ENCODE assay signal across 8 mouse cellular contexts in genomic region chr5:136929073-136929472, GRCm38 (mm10). TPM values are rescaled to one million over a fixed set of nuclear protein-coding genes. Genes with fewer than 3 reads are reported as not detected.
DNase-seq lines count a peak whose midpoint lies in the region; ATAC-seq lines count a peak whose summit lies in the region.

No protein-coding gene starts in this region.

- H3K4me3 ChIP-seq in forebrain, embryonic 10.5 days = no peak overlapping the region
- no peak overlapping the region for H3K4me3 ChIP-seq in heart, embryonic 15.5 days
- H3K4me3 ChIP-seq in liver, embryonic 12.5 days = no peak overlapping the region
- H3K4me3 ChIP-seq in neural tube, embryonic 11.5 days (ENCODE audit: low read depth, low read length) = no peak overlapping the region
- no peak overlapping the region for H3K4me3 ChIP-seq in stomach, embryonic 15.5 days (replicated peaks)

- peaks cover 6% of the 10 kb centered on the region for H3K4me1 ChIP-seq in forebrain, embryonic 10.5 days
- H3K4me1 ChIP-seq in heart, embryonic 15.5 days (replicated peaks) = peaks cover 3% of the 10 kb centered on the region; the same call in 1 of the 2 replicates
- 0 out of 2 replicates have a peak, but pooled peaks cover 3% of the 10 kb centered on the region for H3K4me1 ChIP-seq in liver, embryonic 12.5 days
- no peaks in the 10 kb centered on the region for H3K4me1 ChIP-seq in neural tube, embryonic 11.5 days (ENCODE audit: control insufficient read depth, insufficient read depth, low read length)
- no peaks in the 10 kb centered on the region for H3K4me1 ChIP-seq in stomach, embryonic 15.5 days

- H3K9ac ChIP-seq in heart, embryonic 15.5 days = no peak overlapping the region
- H3K9ac ChIP-seq in liver, embryonic 12.5 days = no peak overlapping the region
- H3K9ac ChIP-seq in neural tube, embryonic 11.5 days (ENCODE audit: low read length) = peak overlapping the region; percentile 26; the same call in 1 of the 2 replicates
- no peak overlapping the region for H3K9ac ChIP-seq in stomach, embryonic 15.5 days

- H3K27me3 ChIP-seq in forebrain, embryonic 10.5 days (ENCODE audit: poor library complexity, severe bottlenecking) = no peaks in the 10 kb centered on the region
- no peaks in the 10 kb centered on the region for H3K27me3 ChIP-seq in heart, embryonic 15.5 days
- H3K27me3 ChIP-seq in liver, embryonic 12.5 days (replicated peaks) = no peaks in the 10 kb centered on the region
- no peaks in the 10 kb centered on the region for H3K27me3 ChIP-seq in neural tube, embryonic 11.5 days (ENCODE audit: control insufficient read depth, insufficient read depth, low read length)
- H3K27me3 ChIP-seq in stomach, embryonic 15.5 days (replicated peaks) = no peaks in the 10 kb centered on the region

- 18% methylated on average over 4 of the region's 4 CpGs for WGBS in forebrain, embryonic 10.5 days
- 15% methylated on average over 4 of the region's 4 CpGs for WGBS in heart, embryonic 15.5 days
- WGBS in liver, embryonic 12.5 days (ENCODE audit: insufficient replicate concordance) = 18% methylated on average over 4 of the region's 4 CpGs
- WGBS in neural tube, embryonic 11.5 days = 23% methylated on average over 4 of the region's 4 CpGs
- WGBS in stomach, embryonic 15.5 days = 14% methylated on average over 4 of the region's 4 CpGs

- H3K9me3 ChIP-seq in forebrain, embryonic 10.5 days = no peaks in the 10 kb centered on the region
- H3K9me3 ChIP-seq in heart, embryonic 15.5 days (replicated peaks) = no peaks in the 10 kb centered on the region
- H3K9me3 ChIP-seq in liver, embryonic 12.5 days (replicated peaks) = no peaks in the 10 kb centered on the region
- no peaks in the 10 kb centered on the region for H3K9me3 ChIP-seq in neural tube, embryonic 11.5 days (ENCODE audit: control insufficient read depth, low read length)
- H3K9me3 ChIP-seq in stomach, embryonic 15.5 days = no peaks in the 10 kb centered on the region

- H3K36me3 ChIP-seq in forebrain, embryonic 10.5 days (replicated peaks) = peaks cover 13% of the 10 kb centered on the region; the same call in 1 of the 2 replicates
- peaks cover 4% of the 10 kb centered on the region; the same call in 1 of the 2 replicates for H3K36me3 ChIP-seq in heart, embryonic 15.5 days
- peaks cover 6% of the 10 kb centered on the region for H3K36me3 ChIP-seq in liver, embryonic 12.5 days
- no peaks in the 10 kb centered on the region for H3K36me3 ChIP-seq in neural tube, embryonic 11.5 days (ENCODE audit: control insufficient read depth, insufficient read depth, low read length)
- no peaks in the 10 kb centered on the region for H3K36me3 ChIP-seq in stomach, embryonic 15.5 days

- no peak overlapping the region for H3K4me2 ChIP-seq in heart, embryonic 15.5 days
- no peak overlapping the region for H3K4me2 ChIP-seq in liver, embryonic 12.5 days
- H3K4me2 ChIP-seq in neural tube, embryonic 11.5 days (ENCODE audit: low read depth) = no peak overlapping the region
- H3K4me2 ChIP-seq in stomach, embryonic 15.5 days = no peak overlapping the region

- DNase-seq in c-Kit-negative CD71-positive TER-119-positive erythroid progenitor cells, embryonic 14.5 days (ENCODE audit: low read depth, low spot score) = peak; percentile 68
- peak; percentile 87 for DNase-seq in forebrain, embryonic 10.5 days (ENCODE audit: extremely low spot score, low spot score)
- DNase-seq in kidney, postnatal 10 days = peak; percentile 92
- peak; percentile 88 for DNase-seq in neural tube, embryonic 11.5 days (ENCODE audit: low spot score)

- peak overlapping the region; percentile 80 for H3K27ac ChIP-seq in forebrain, embryonic 10.5 days
- no peak overlapping the region for H3K27ac ChIP-seq in heart, embryonic 15.5 days
- H3K27ac ChIP-seq in liver, embryonic 12.5 days = no peak overlapping the region
- H3K27ac ChIP-seq in neural tube, embryonic 11.5 days (ENCODE audit: low read depth, low read length) = no peak overlapping the region
- no peak overlapping the region for H3K27ac ChIP-seq in stomach, embryonic 15.5 days

- ATAC-seq in CD4-positive, CD25-positive, alpha-beta regulatory T cell, adult 4 months = peak; percentile 81
- peak; percentile 43; the same call in 1 of the 2 replicates for ATAC-seq in heart, embryonic 15.5 days (replicated peaks; ENCODE audit: insufficient number of reproducible peaks, insufficient read depth, low FRiP score, low read depth)
- ATAC-seq in liver, embryonic 12.5 days = peak; percentile 43; the same call in 1 of the 2 replicates
- peak; percentile 58; the same call in 1 of the 2 replicates for ATAC-seq in neural tube, embryonic 11.5 days (ENCODE audit: insufficient read depth, low FRiP score, low TSS enrichment)
- ATAC-seq in stomach, embryonic 15.5 days (ENCODE audit: insufficient read depth, low FRiP score, low read depth) = peak; percentile 88

RNA-seq across cellular contexts. Expression of gene Ift22, which starts 21.1 kb away (rescaled TPM):
- polyA plus RNA-seq in CD4-positive, CD25-positive, alpha-beta regulatory T cell, adult 4 months (2017; shearing (Covaris generic)) = 10 to 100 TPM; 12.5 to 14.1 TPM
- 107 and 113 TPM in 2 replicates for polyA plus RNA-seq in forebrain, embryonic 10.5 days (2016; fragmentation: Nextera tagmentation; extraction: Ambion mirVana)
- 34.3 and 40.6 TPM in 2 replicates for polyA plus RNA-seq in heart, embryonic 15.5 days (2015; fragmentation: Nextera tagmentation; extraction: Ambion mirVana)
- 15.4 and 15.7 TPM in 2 replicates for polyA plus RNA-seq in liver, embryonic 12.5 days (2016; fragmentation: Nextera tagmentation; extraction: Ambion mirVana)
- polyA plus RNA-seq in neural tube, embryonic 11.5 days (2014; fragmentation: Nextera tagmentation; extraction: Ambion mirVana) = 97.4 and 110 TPM in 2 replicates
- 59.5 and 62.3 TPM in 2 replicates for polyA plus RNA-seq in stomach, embryonic 15.5 days (2015; fragmentation: Nextera tagmentation; extraction: Ambion mirVana)

RNA-seq across cellular contexts. Expression of gene Fis1, which starts 24.0 kb away (rescaled TPM):
- polyA plus RNA-seq in CD4-positive, CD25-positive, alpha-beta regulatory T cell, adult 4 months (2017; shearing (Covaris generic)) = 100 to 1,000 TPM; 390 to 404 TPM
- polyA plus RNA-seq in forebrain, embryonic 10.5 days (2016; fragmentation: Nextera tagmentation; extraction: Ambion mirVana) = 243 and 263 TPM in 2 replicates
- 221 and 240 TPM in 2 replicates for polyA plus RNA-seq in heart, embryonic 15.5 days (2015; fragmentation: Nextera tagmentation; extraction: Ambion mirVana)
- polyA plus RNA-seq in liver, embryonic 12.5 days (2016; fragmentation: Nextera tagmentation; extraction: Ambion mirVana) = 210 and 211 TPM in 2 replicates
- 285 and 320 TPM in 2 replicates for polyA plus RNA-seq in neural tube, embryonic 11.5 days (2014; fragmentation: Nextera tagmentation; extraction: Ambion mirVana)
- 246 and 259 TPM in 2 replicates for polyA plus RNA-seq in stomach, embryonic 15.5 days (2015; fragmentation: Nextera tagmentation; extraction: Ambion mirVana)

RNA-seq across cellular contexts. Expression of gene Cldn15, which starts 37.3 kb away (rescaled TPM):
- polyA plus RNA-seq in CD4-positive, CD25-positive, alpha-beta regulatory T cell, adult 4 months (2017; shearing (Covaris generic)) = under 1 TPM in 1 of 2 experiments, not detected in 1; 0.34 TPM
- 0.35 and 0.52 TPM in 2 replicates for polyA plus RNA-seq in forebrain, embryonic 10.5 days (2016; fragmentation: Nextera tagmentation; extraction: Ambion mirVana)
- 6.3 and 6.7 TPM in 2 replicates for polyA plus RNA-seq in heart, embryonic 15.5 days (2015; fragmentation: Nextera tagmentation; extraction: Ambion mirVana)
- polyA plus RNA-seq in liver, embryonic 12.5 days (2016; fragmentation: Nextera tagmentation; extraction: Ambion mirVana) = 2.2 TPM in 2 replicates
- not detected in 2 replicates for polyA plus RNA-seq in neural tube, embryonic 11.5 days (2014; fragmentation: Nextera tagmentation; extraction: Ambion mirVana)
- polyA plus RNA-seq in stomach, embryonic 15.5 days (2015; fragmentation: Nextera tagmentation; extraction: Ambion mirVana) = 8.9 and 10.8 TPM in 2 replicates

RNA-seq across cellular contexts. Expression of gene Col26a1, which starts 46.1 kb away (rescaled TPM):
- polyA plus RNA-seq in CD4-positive, CD25-positive, alpha-beta regulatory T cell, adult 4 months (2017; shearing (Covaris generic)) = under 1 TPM in 1 of 2 experiments, not detected in 1; 0.41 TPM
- 48.6 and 48.9 TPM in 2 replicates for polyA plus RNA-seq in forebrain, embryonic 10.5 days (2016; fragmentation: Nextera tagmentation; extraction: Ambion mirVana)
- 13.9 and 19.7 TPM in 2 replicates for polyA plus RNA-seq in heart, embryonic 15.5 days (2015; fragmentation: Nextera tagmentation; extraction: Ambion mirVana)
- polyA plus RNA-seq in liver, embryonic 12.5 days (2016; fragmentation: Nextera tagmentation; extraction: Ambion mirVana) = 2.6 and 4.0 TPM in 2 replicates
- polyA plus RNA-seq in neural tube, embryonic 11.5 days (2014; fragmentation: Nextera tagmentation; extraction: Ambion mirVana) = 51.6 and 53.3 TPM in 2 replicates
- 20.6 and 25.3 TPM in 2 replicates for polyA plus RNA-seq in stomach, embryonic 15.5 days (2015; fragmentation: Nextera tagmentation; extraction: Ambion mirVana)

RNA-seq across cellular contexts. Expression of gene Plod3, which starts 57.7 kb away (rescaled TPM):
- polyA plus RNA-seq in CD4-positive, CD25-positive, alpha-beta regulatory T cell, adult 4 months (2017; shearing (Covaris generic)) = 1 to 10 TPM; 4.4 to 8.8 TPM
- 35.7 and 40.7 TPM in 2 replicates for polyA plus RNA-seq in forebrain, embryonic 10.5 days (2016; fragmentation: Nextera tagmentation; extraction: Ambion mirVana)
- 34.9 and 50.1 TPM in 2 replicates for polyA plus RNA-seq in heart, embryonic 15.5 days (2015; fragmentation: Nextera tagmentation; extraction: Ambion mirVana)
- 17.3 and 22.1 TPM in 2 replicates for polyA plus RNA-seq in liver, embryonic 12.5 days (2016; fragmentation: Nextera tagmentation; extraction: Ambion mirVana)
- polyA plus RNA-seq in neural tube, embryonic 11.5 days (2014; fragmentation: Nextera tagmentation; extraction: Ambion mirVana) = 31.8 and 34.8 TPM in 2 replicates
- 44.8 and 46.8 TPM in 2 replicates for polyA plus RNA-seq in stomach, embryonic 15.5 days (2015; fragmentation: Nextera tagmentation; extraction: Ambion mirVana)
